ENCODE assay signal across 7 mouse cellular contexts in genomic region chr1:191275527-191275926, GRCm38 (mm10). TPM values are rescaled to one million over a fixed set of nuclear protein-coding genes. Genes with fewer than 3 reads are reported as not detected.
A peak's percentile ranks its signal among the peaks of the same experiment; 100 is the strongest.
DNase-seq lines count a peak whose midpoint lies in the region; ATAC-seq and TF ChIP-seq lines count a peak whose summit lies in the region.

No protein-coding gene starts in this region.

- H3K27me3 ChIP-seq in G1E (ENCODE audit: insufficient read depth, low read length), result peaks cover 14% of the 10 kb centered on the region

- H3K9me3 ChIP-seq in G1E (replicated peaks), result no peaks in the 10 kb centered on the region

- peak; percentile 21 for DNase-seq in G1E (ENCODE audit: low spot score)
- DNase-seq in heart, postnatal 25 days (ENCODE audit: low spot score), result peak; percentile 36
- DNase-seq in layer of hippocampus, adult 8-10 months (ENCODE audit: low spot score in 2 of 2), result peak; percentile 33 to 63
- peak; percentile 78 for DNase-seq in lung, postnatal 25 days (ENCODE audit: low spot score)
- peak; percentile 34 to 42 for DNase-seq in right cerebral cortex, postnatal 36 days (ENCODE audit: low spot score in 2 of 2)

- H3K27ac ChIP-seq in bone marrow macrophage, adult 2 months (ENCODE audit: insufficient read depth, low read depth, low read length), result peak overlapping the region; percentile 71

- H3K4me1 ChIP-seq in G1E (ENCODE audit: insufficient read depth, low read depth, low read length), result 0 out of 2 replicates have a peak, but pooled peaks cover 2% of the 10 kb centered on the region
- peaks cover 75% of the 10 kb centered on the region for H3K4me1 ChIP-seq in bone marrow macrophage, adult 2 months (ENCODE audit: control insufficient read depth, insufficient read depth, low read length)

- TF ChIP-seq POLR2A in bone marrow macrophage, adult 2 months (IDR thresholded peaks at IDR 0.05; ENCODE audit: borderline replicate concordance, low read depth, low read length), result no peak

- peak; percentile 78 for TF ChIP-seq CTCF in G1E (IDR thresholded peaks at IDR 0.05; ENCODE audit: low read depth, low read length)
- TF ChIP-seq CTCF in bone marrow macrophage, adult 2 months (IDR thresholded peaks at IDR 0.05; ENCODE audit: low read depth, low read length), result peak; percentile 96

- intact Hi-C loops in heart, postnatal 25 days (cut with DNase I), result loop anchor here (5.0 to 10.0 kb wide), 3 partner anchors 93 to 331 kb away; no protein-coding TSS in a partner anchor

- no peaks in the 10 kb centered on the region for H3K36me3 ChIP-seq in G1E (replicated peaks)

- no peak overlapping the region for H3K4me3 ChIP-seq in G1E (ENCODE audit: low read depth, low read length)
- H3K4me3 ChIP-seq in bone marrow macrophage, adult 2 months (ENCODE audit: insufficient read depth, low read length), result no peak overlapping the region

- ATAC-seq in G1E (ENCODE audit: extremely low read depth, insufficient number of reproducible peaks, low FRiP score, poor library complexity, severe bottlenecking), result no peak
- ATAC-seq in erythroblast, adult 5-6 weeks (replicated peaks; ENCODE audit: low FRiP score, poor library complexity, severe bottlenecking), result 0 out of 2 replicates have a peak, but pooled peaks have one; percentile 54

RNA-seq across cellular contexts. Expression of gene Nenf, which starts 42.5 kb away (rescaled TPM):
- 50.9 and 65.1 TPM in 2 replicates for total RNA-seq in G1E (2014; fragmentation: Nextera tagmentation)
- 24.7 and 34.0 TPM in 2 replicates for total RNA-seq in G1E (2017)
- 52.0 and 60.8 TPM in 2 replicates for polyA plus RNA-seq in G1E (2012)
- 43.9 and 46.5 TPM in 2 replicates for polyA plus RNA-seq in bone marrow macrophage, adult 2 months (2012; ENCODE audit: insufficient read depth, insufficient read length, missing spikeins)
- total RNA-seq in erythroblast, adult 5-6 weeks (2015; ENCODE audit: low replicate concordance), result 2.3 and 21.5 TPM in 2 replicates
- total RNA-seq in erythroblast, adult 5-6 weeks (2017; ENCODE audit: low replicate concordance), result 0.60 and 9.2 TPM in 2 replicates
- total RNA-seq in heart, postnatal 25 days (2021), result 100 to 1,000 TPM in 1 of 2 experiments, 10 to 100 TPM in 1; 98.8 to 102 TPM
- 10 to 100 TPM; 57.8 to 80.1 (median 66.1) TPM for total RNA-seq in layer of hippocampus, adult 8-10 months (2022)

RNA-seq across cellular contexts. Expression of gene Tmem206, which starts 50.2 kb away (rescaled TPM):
- 18.8 and 22.6 TPM in 2 replicates for total RNA-seq in G1E (2014; fragmentation: Nextera tagmentation)
- total RNA-seq in G1E (2017), result 8.0 and 9.2 TPM in 2 replicates
- 3.4 and 3.7 TPM in 2 replicates for polyA plus RNA-seq in G1E (2012)
- 35.0 and 37.6 TPM in 2 replicates for polyA plus RNA-seq in bone marrow macrophage, adult 2 months (2012; ENCODE audit: insufficient read depth, insufficient read length, missing spikeins)
- 3.3 TPM in 2 replicates for total RNA-seq in erythroblast, adult 5-6 weeks (2015; ENCODE audit: low replicate concordance)
- total RNA-seq in erythroblast, adult 5-6 weeks (2017; ENCODE audit: low replicate concordance), result 4.2 and 5.7 TPM in 2 replicates
- total RNA-seq in heart, postnatal 25 days (2021), result 1 to 10 TPM; 3.5 to 4.1 TPM
- 10 to 100 TPM in 3 of 4 experiments, 1 to 10 TPM in 1; 9.0 to 15.2 (median 11.7) TPM for total RNA-seq in layer of hippocampus, adult 8-10 months (2022)

RNA-seq across cellular contexts. Expression of gene Atf3, which starts 57.7 kb away (rescaled TPM):
- not detected in 2 replicates for total RNA-seq in G1E (2014; fragmentation: Nextera tagmentation)
- 0.16 TPM in 1 of 2 replicates, not detected in the other for total RNA-seq in G1E (2017)
- not detected in 2 replicates for polyA plus RNA-seq in G1E (2012)
- 103 and 107 TPM in 2 replicates for polyA plus RNA-seq in bone marrow macrophage, adult 2 months (2012; ENCODE audit: insufficient read depth, insufficient read length, missing spikeins)
- 0.42 and 6.0 TPM in 2 replicates for total RNA-seq in erythroblast, adult 5-6 weeks (2015; ENCODE audit: low replicate concordance)
- 3.2 and 13.4 TPM in 2 replicates for total RNA-seq in erythroblast, adult 5-6 weeks (2017; ENCODE audit: low replicate concordance)
- 1 to 10 TPM; 4.9 to 6.0 TPM for total RNA-seq in heart, postnatal 25 days (2021)
- total RNA-seq in layer of hippocampus, adult 8-10 months (2022), result 1 to 10 TPM in 3 of 4 experiments, under 1 TPM in 1; 0.80 to 7.7 (median 3.5) TPM

Comparison
In these comparisons a context has a peak if more than half of its experiments do, and no peak if none do; other contexts are left out.
1. DNase-seq: peak in every context shown above with its lines; median percentile 78 in lung, postnatal 25 days; 48 in layer of hippocampus, adult 8-10 months; 38 in right cerebral cortex, postnatal 36 days; 36 in heart, postnatal 25 days; 21 in G1E.